Mouse (Mus musculus): ENCODE data around the gene Mapk9. TPM values are rescaled to one million over a fixed set of nuclear protein-coding genes. Genes with fewer than 3 reads are reported as not detected.

Gene Mapk9
- total and polyA plus RNA-seq, 2 experiments from 2014 or later, result 70.4 to 128 TPM

- Histone ChIP-seq H3K4me1 (ENCODE audit: insufficient read depth, low read length) (peaks cover 6% of the 10 kb centered on the region; the same call in 1 of the 2 replicates), H3K4me2 (ENCODE audit: low read depth, low read length, poor library complexity, severe bottlenecking) (no peak overlapping the region), H3K9me3 (ENCODE audit: low read length) (no peaks in the 10 kb centered on the region), H3K27ac (ENCODE audit: low read depth, low read length) (no peak overlapping the region), H3K4me3 (ENCODE audit: low read depth, low read length) (no peak overlapping the region), H3K36me3 (ENCODE audit: insufficient read depth, low read length) (no peaks in the 10 kb centered on the region), H3K27me3 (ENCODE audit: insufficient read depth, low read length) (no peaks in the 10 kb centered on the region), H3K9ac (replicated peaks; ENCODE audit: low read length, poor library complexity, severe bottlenecking) (no peak overlapping the region)
- no peak for TF ChIP-seq CTCF (IDR thresholded peaks at IDR 0.05)
- DNase-seq (ENCODE audit: low spot score) (peak; percentile 53), ATAC-seq (ENCODE audit: low FRiP score) (no peak)
- WGBS, result 54% methylated on average over 10 of the region's 10 CpGs
Measured at GRCm38 (mm10) chr11:49934322-49934721, 87.8 kb downstream of the Mapk9 start.

Small RNA genes within 50 kb of the gene (microRNA-seq; reads per million reads assigned to microRNA genes)
- not detected for gene Gm23492 (ENCODE audit: borderline number of aligned reads)

Other genes starting within 250 kb of the Mapk9 start
- 2.6 and 2.8 TPM in 2 replicates for gene Flt4, start 237.5 kb upstream of the Mapk9 start, total RNA-seq (2014; rRNA removed)
- 1.3 and 1.4 TPM in 2 replicates for gene Flt4, start 237.5 kb upstream of the Mapk9 start, polyA plus RNA-seq (2015; fragmentation: Nextera tagmentation; extraction: Ambion mirVana)
- not detected in 2 replicates for gene Scgb3a1, start 183.1 kb upstream of the Mapk9 start, total RNA-seq (2014; rRNA removed)
- gene Scgb3a1, start 183.1 kb upstream of the Mapk9 start, polyA plus RNA-seq (2015; fragmentation: Nextera tagmentation; extraction: Ambion mirVana), result 0.59 TPM in 1 of 2 replicates, not detected in the other
- gene Cnot6, start 134.0 kb upstream of the Mapk9 start, total RNA-seq (2014; rRNA removed), result 28.9 and 53.1 TPM in 2 replicates
- 21.7 and 26.9 TPM in 2 replicates for gene Cnot6, start 134.0 kb upstream of the Mapk9 start, polyA plus RNA-seq (2015; fragmentation: Nextera tagmentation; extraction: Ambion mirVana)
- gene Gfpt2, start 52.6 kb upstream of the Mapk9 start, total RNA-seq (2014; rRNA removed), result 3.1 and 6.0 TPM in 2 replicates
- gene Gfpt2, start 52.6 kb upstream of the Mapk9 start, polyA plus RNA-seq (2015; fragmentation: Nextera tagmentation; extraction: Ambion mirVana), result 3.9 and 4.3 TPM in 2 replicates
- gene Rasgef1c, start 55.1 kb downstream of the Mapk9 start, total RNA-seq (2014; rRNA removed), result 44.8 and 45.7 TPM in 2 replicates
- gene Rasgef1c, start 55.1 kb downstream of the Mapk9 start, polyA plus RNA-seq (2015; fragmentation: Nextera tagmentation; extraction: Ambion mirVana), result 42.6 and 43.3 TPM in 2 replicates
- gene Rnf130, start 178.6 kb downstream of the Mapk9 start, total RNA-seq (2014; rRNA removed), result 90.4 and 127 TPM in 2 replicates
- gene Rnf130, start 178.6 kb downstream of the Mapk9 start, polyA plus RNA-seq (2015; fragmentation: Nextera tagmentation; extraction: Ambion mirVana), result 54.3 and 59.4 TPM in 2 replicates